Mouse (Mus musculus): ENCODE data around the gene Efna1. TPM values are rescaled to one million over a fixed set of nuclear protein-coding genes. Genes with fewer than 3 reads are reported as not detected.

The Efna1 gene
- polyA plus RNA-seq (2012; rRNA removed; ENCODE audit: low replicate concordance) = 42.8 and 59.6 TPM in 2 replicates

GRCm38 (mm10) chr3:89280606-89281511 is at the start of gene Efna1:
Gene Efna1 (minus strand): TSS chr3:89281142.

GRCm38 (mm10) chr3:89322514-89323165 is 41.7 kb upstream of the Efna1 start, which contains the start of gene Efna3:
Gene Efna3 (minus strand): TSS chr3:89322965.

GRCm38 (mm10) chr3:89270051-89270755 is 10.7 kb downstream of the Efna1 start, which contains the start of gene Slc50a1:
Gene Slc50a1 (minus strand): TSS chr3:89270570.

GRCm38 (mm10) chr3:89259076-89259475 is 21.9 kb downstream of the Efna1 start, which contains the start of gene Dpm3:
Gene Dpm3 (plus strand): TSS chr3:89259358.

GRCm38 (mm10) chr3:89246261-89247100 is 34.5 kb downstream of the Efna1 start, which contains the start of gene Trim46:
Gene Trim46 (minus strand): TSS chr3:89246309.

GRCm38 (mm10) chr3:89245688-89246171 is 35.2 kb downstream of the Efna1 start, which contains the start of gene Krtcap2:
Gene Krtcap2 (plus strand): TSS chr3:89245966.

GRCm38 (mm10) chr3:89228836-89229235 is 52.1 kb downstream of the Efna1 start, which contains the start of gene Muc1:
Gene Muc1 (plus strand): TSS chr3:89229057.

GRCm38 (mm10) chr3:89226900-89227299 is 54.0 kb downstream of the Efna1 start, which contains the start of gene Mtx1:
Gene Mtx1 (minus strand): TSS chr3:89227088.

Other genes with a start within 250 kb of the Efna1 start
- 34.6 and 53.0 TPM in 2 replicates for gene Rusc1, start 187.8 kb downstream of the Efna1 start, polyA plus RNA-seq (2012; rRNA removed; ENCODE audit: low replicate concordance)
- gene Gm43738, start 180.0 kb downstream of the Efna1 start, polyA plus RNA-seq (2012; rRNA removed; ENCODE audit: low replicate concordance) = not detected in 2 replicates
- gene Fdps, start 179.2 kb downstream of the Efna1 start, polyA plus RNA-seq (2012; rRNA removed; ENCODE audit: low replicate concordance) = 79.2 and 117 TPM in 2 replicates
- gene Pklr, start 145.0 kb downstream of the Efna1 start, polyA plus RNA-seq (2012; rRNA removed; ENCODE audit: low replicate concordance) = 1.9 TPM in 1 of 2 replicates, not detected in the other
- gene Hcn3, start 120.9 kb downstream of the Efna1 start, polyA plus RNA-seq (2012; rRNA removed; ENCODE audit: low replicate concordance) = 0.11 and 1.8 TPM in 2 replicates
- 52.1 and 101 TPM in 2 replicates for gene Clk2, start 116.3 kb downstream of the Efna1 start, polyA plus RNA-seq (2012; rRNA removed; ENCODE audit: low replicate concordance)
- 176 and 177 TPM in 2 replicates for gene Scamp3, start 103.7 kb downstream of the Efna1 start, polyA plus RNA-seq (2012; rRNA removed; ENCODE audit: low replicate concordance)
- 30.0 and 81.4 TPM in 2 replicates for gene Fam189b, start 98.0 kb downstream of the Efna1 start, polyA plus RNA-seq (2012; rRNA removed; ENCODE audit: low replicate concordance)
- gene Gba, start 78.2 kb downstream of the Efna1 start, polyA plus RNA-seq (2012; rRNA removed; ENCODE audit: low replicate concordance) = 119 and 134 TPM in 2 replicates
- 55.5 and 268 TPM in 2 replicates for gene Thbs3, start 66.0 kb downstream of the Efna1 start, polyA plus RNA-seq (2012; rRNA removed; ENCODE audit: low replicate concordance)
- gene Mtx1, start 54.1 kb downstream of the Efna1 start, polyA plus RNA-seq (2012; rRNA removed; ENCODE audit: low replicate concordance) = 170 and 192 TPM in 2 replicates
- gene Muc1, start 52.1 kb downstream of the Efna1 start, polyA plus RNA-seq (2012; rRNA removed; ENCODE audit: low replicate concordance) = 2.8 and 52.8 TPM in 2 replicates
- 112 and 194 TPM in 2 replicates for gene Krtcap2, start 35.2 kb downstream of the Efna1 start, polyA plus RNA-seq (2012; rRNA removed; ENCODE audit: low replicate concordance)
- 5.0 and 16.6 TPM in 2 replicates for gene Trim46, start 34.8 kb downstream of the Efna1 start, polyA plus RNA-seq (2012; rRNA removed; ENCODE audit: low replicate concordance)
- 369 and 505 TPM in 2 replicates for gene Dpm3, start 21.8 kb downstream of the Efna1 start, polyA plus RNA-seq (2012; rRNA removed; ENCODE audit: low replicate concordance)
- 187 and 197 TPM in 2 replicates for gene Slc50a1, start 10.6 kb downstream of the Efna1 start, polyA plus RNA-seq (2012; rRNA removed; ENCODE audit: low replicate concordance)
- gene Efna3, start 41.8 kb upstream of the Efna1 start, polyA plus RNA-seq (2012; rRNA removed; ENCODE audit: low replicate concordance) = 0.56 and 5.8 TPM in 2 replicates
- gene Efna4, start 56.9 kb upstream of the Efna1 start, polyA plus RNA-seq (2012; rRNA removed; ENCODE audit: low replicate concordance) = 3.7 and 48.7 TPM in 2 replicates
- gene Adam15, start 68.9 kb upstream of the Efna1 start, polyA plus RNA-seq (2012; rRNA removed; ENCODE audit: low replicate concordance) = 211 and 374 TPM in 2 replicates
- 2.2 and 6.3 TPM in 2 replicates for gene Dcst2, start 80.8 kb upstream of the Efna1 start, polyA plus RNA-seq (2012; rRNA removed; ENCODE audit: low replicate concordance)
- 1.1 and 4.6 TPM in 2 replicates for gene Dcst1, start 84.1 kb upstream of the Efna1 start, polyA plus RNA-seq (2012; rRNA removed; ENCODE audit: low replicate concordance)
- 69.1 and 111 TPM in 2 replicates for gene Zbtb7b, start 113.6 kb upstream of the Efna1 start, polyA plus RNA-seq (2012; rRNA removed; ENCODE audit: low replicate concordance)
- gene Lenep, start 121.7 kb upstream of the Efna1 start, polyA plus RNA-seq (2012; rRNA removed; ENCODE audit: low replicate concordance) = 0.24 TPM in 1 of 2 replicates, not detected in the other
- 62.8 and 93.5 TPM in 2 replicates for gene Flad1, start 130.7 kb upstream of the Efna1 start, polyA plus RNA-seq (2012; rRNA removed; ENCODE audit: low replicate concordance)
- gene Cks1b, start 137.2 kb upstream of the Efna1 start, polyA plus RNA-seq (2012; rRNA removed; ENCODE audit: low replicate concordance) = 46.2 and 57.2 TPM in 2 replicates
- gene Shc1, start 137.3 kb upstream of the Efna1 start, polyA plus RNA-seq (2012; rRNA removed; ENCODE audit: low replicate concordance) = 109 and 199 TPM in 2 replicates
- 30.5 and 69.3 TPM in 2 replicates for gene Pygo2, start 149.1 kb upstream of the Efna1 start, polyA plus RNA-seq (2012; rRNA removed; ENCODE audit: low replicate concordance)
- gene Pbxip1, start 155.6 kb upstream of the Efna1 start, polyA plus RNA-seq (2012; rRNA removed; ENCODE audit: low replicate concordance) = 53.4 and 121 TPM in 2 replicates
- gene Pmvk, start 173.4 kb upstream of the Efna1 start, polyA plus RNA-seq (2012; rRNA removed; ENCODE audit: low replicate concordance) = 67.3 and 96.9 TPM in 2 replicates
- gene Kcnn3, start 239.0 kb upstream of the Efna1 start, polyA plus RNA-seq (2012; rRNA removed; ENCODE audit: low replicate concordance) = 1.0 and 33.0 TPM in 2 replicates

Data from subcutaneous adipose tissue, adult 2 months (tissue).